Mouse (Mus musculus) retina, postnatal 7 days (tissue): ENCODE data around the gene Rgs7bp.
"Not testable (repeated sequence)": the region's sequence is repeated elsewhere in the genome, so short reads cannot be mapped to it uniquely, and the experiment has no call there.

ENCODE experiments used
- DNase-seq: peaks from one replicate; pipeline ENCODE4 v3.0.0-alpha.2; 2012; ENCODE audit warnings: low read depth, low spot score

Gene Rgs7bp

GRCm38 (mm10) chr13:104937759-104938158 is 117.0 kb downstream of the Rgs7bp start:
- no peak for DNase-seq

DNA sequence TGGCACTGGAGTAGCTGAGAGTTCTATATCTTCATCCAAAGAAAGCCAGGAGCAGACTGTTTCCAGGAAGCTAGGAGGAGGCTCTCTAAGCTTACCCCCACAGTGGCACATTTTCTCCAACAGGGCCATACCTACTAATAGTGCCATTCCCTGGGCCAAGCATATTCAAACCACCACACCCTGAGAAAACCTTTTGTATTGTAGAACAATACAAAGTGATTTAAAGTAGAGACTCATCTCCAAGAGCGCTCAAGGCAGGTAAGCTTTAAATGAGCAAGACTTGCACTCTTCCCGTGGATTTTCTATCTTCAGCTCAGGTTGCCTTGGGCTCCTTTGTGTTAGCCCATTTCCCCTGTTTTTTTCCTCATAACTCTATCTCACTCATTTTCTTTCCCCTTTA is 118.1 kb downstream of the Rgs7bp start:
- no peak for DNase-seq

DNA sequence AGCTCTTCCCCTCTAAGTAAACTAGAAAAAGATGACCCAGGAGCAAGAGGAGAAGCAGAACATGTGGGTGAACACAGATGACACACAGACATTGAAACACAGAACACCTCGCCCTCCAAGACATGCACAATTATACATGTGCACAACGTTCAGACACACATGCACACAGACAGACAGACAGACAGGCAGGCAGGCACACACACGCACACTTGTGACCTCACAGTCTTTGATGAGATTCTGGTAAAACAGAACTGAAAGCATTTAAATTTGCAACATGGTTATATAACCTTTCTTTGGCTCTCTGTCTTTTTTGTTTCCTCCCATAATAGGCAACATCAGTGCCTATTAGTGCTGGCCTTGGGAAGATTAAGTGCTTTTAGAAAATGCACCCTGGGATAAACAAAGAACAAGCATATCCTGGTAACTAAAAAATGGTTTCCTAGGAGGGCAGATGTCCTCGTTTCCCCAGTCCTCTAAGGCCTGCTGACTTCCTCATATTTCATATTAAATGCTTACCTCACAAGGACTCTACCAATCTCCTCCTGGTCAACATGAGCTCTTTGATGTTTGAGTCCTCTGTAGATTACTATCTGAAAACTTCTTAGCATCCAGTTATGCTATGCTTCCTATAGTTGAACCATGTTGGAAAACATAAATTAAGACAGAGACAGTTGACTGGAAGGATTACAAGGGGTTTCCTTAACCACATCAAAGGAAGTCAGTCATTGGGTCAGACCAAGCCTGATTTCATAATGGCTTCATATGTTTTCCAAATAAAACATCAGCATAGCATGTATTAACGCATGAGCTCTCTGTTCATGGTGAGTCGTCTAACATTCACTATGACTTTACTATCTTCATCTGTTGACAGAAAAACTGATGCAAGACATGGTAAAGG is 122.8 kb downstream of the Rgs7bp start:
- no peak for DNase-seq

GRCm38 (mm10) chr13:104930814-104931213 is 123.9 kb downstream of the Rgs7bp start:
- no peak for DNase-seq

DNA sequence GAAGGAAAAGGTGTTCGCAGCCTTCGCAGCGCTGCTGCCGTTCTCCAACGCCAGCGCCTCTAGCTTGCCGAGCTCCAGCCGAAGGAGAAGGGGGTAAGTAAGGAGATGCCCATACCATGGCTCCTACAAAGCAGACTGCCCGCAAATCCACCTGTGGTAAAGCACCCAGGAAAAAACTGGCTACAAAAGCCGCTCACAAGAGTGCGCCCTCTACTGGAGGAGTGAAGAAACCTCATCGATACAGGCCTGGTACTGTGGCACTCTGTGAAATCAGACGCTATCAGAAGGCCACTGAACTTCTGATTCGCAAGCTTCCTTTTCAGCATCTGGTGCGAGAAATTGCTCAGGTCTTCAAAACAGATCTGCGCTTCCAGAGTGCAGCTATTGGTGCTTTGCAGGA is 136.1 kb downstream of the Rgs7bp start:
- DNase-seq, result no peak

DNA sequence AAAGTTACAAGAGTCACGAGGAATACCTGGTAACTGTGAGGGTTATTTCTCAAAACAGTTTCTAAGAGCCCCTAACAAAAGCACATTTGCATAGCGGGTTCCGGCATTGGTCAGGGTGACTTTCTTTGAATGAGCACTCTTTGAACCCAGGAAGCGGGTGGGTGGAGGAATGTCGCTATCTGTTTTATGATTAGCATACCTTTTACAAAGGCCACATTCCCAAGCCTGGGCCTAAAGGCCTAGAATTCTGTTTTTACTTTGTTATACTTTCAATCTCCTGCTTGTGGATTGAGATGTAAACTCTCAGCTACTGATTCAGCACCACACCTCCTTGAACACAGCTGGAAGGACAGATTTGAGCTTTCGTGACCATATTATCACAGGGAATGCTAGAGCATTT is 138.0 kb downstream of the Rgs7bp start:
- not testable (repeated sequence) for DNase-seq

DNA sequence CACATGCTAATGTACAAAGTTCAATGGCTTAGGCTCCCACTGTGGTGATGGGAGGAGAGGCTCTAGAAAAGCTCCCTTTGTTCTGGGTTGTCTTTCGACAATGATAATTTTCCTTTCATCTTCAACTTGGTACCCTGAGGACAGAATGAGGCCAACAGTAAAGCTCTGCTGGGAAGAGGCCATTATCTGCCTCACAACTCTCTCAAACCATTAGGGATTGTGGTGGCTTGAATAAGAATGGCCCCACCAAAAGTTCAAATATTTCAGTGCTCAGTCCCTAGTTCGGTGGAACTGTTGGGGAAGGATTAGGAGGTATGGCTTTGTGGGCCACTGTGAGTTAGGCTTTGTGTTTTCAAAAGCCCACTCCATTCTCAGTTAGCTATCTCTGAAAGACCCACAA is 138.6 kb downstream of the Rgs7bp start:
- no peak for DNase-seq

GRCm38 (mm10) chr13:104914288-104914895 is 140.3 kb downstream of the Rgs7bp start:
- DNase-seq, result no peak

DNA sequence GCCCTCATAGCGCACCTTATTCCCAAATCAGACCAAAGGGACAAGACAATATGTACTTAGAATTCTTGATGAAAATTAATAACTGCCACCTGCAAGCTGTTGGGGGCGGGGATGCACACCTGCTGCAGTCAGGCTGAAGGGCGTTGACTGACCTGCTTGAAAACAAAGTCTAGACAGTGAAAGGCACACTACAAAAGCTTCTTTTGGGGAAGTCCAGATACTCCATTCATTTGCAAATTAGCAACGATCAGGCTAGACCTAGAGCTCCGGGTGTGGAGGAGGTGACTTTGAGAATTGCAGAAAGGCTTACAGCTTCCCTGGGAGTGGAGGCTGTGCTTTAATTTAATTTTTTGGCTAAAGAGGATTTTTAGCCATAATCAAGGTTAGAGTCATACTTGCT is 143.1 kb downstream of the Rgs7bp start:
- not testable (repeated sequence) for DNase-seq

GRCm38 (mm10) chr13:104911006-104911405 is 143.7 kb downstream of the Rgs7bp start:
- not testable (repeated sequence) for DNase-seq

DNA sequence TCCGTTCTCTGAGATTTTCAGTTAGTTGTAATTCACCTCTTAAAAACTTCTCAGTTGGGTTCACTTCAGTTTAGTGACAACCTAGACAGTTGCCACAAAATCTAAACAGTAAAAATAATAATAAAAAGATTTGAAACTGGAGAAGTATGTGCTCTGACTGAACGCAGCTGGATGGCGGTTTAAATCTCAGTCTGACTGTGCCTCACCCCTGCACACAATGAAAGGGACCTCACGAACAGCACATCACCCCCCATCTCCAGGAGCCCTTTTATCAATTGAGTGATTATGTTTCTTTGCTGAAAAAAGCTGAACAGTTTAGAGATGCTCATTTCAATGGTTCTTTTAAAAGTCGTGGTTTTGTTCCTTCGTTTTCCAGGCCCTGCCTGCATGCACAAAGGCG is 146.0 kb downstream of the Rgs7bp start:
- no peak for DNase-seq
